8 mouse cellular contexts compared by ENCODE assay signal in the genomic region with DNA sequence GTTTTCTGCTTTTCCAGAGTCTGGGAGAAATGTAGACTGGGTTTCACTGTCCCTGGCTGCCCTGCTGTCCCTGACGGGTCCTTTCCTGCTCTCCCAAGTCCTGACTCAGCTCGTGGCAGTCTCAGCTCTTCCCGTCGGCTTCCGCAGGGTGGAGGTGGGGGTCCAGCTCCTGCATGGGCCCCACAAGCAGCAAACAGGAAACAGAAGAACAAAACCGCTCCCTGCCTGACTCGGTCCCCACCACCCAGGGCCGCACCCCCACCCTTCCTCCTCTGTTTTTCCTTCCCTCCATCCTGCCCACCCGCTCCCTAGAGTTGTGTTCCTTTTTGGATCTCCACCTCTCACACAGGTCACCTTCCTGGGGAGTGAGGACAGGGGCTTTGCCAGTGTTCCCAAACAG. TPM values are rescaled to one million over a fixed set of nuclear protein-coding genes. Genes with fewer than 3 reads are reported as not detected.
DNase-seq lines count a peak whose midpoint lies in the region; ATAC-seq lines count a peak whose summit lies in the region.

No protein-coding gene starts in this region.

- peak; percentile 40 for DNase-seq in gastrocnemius, postnatal 14 days
- no peak for DNase-seq in gastrocnemius, adult 18-20 months (ENCODE audit: low spot score)
- peak; percentile 63 to 77 for DNase-seq in heart, adult 9 months (ENCODE audit: low spot score in 2 of 2)
- DNase-seq in lung, postnatal 14 days, result peak; percentile 62
- DNase-seq in layer of hippocampus, postnatal 10 days (ENCODE audit: low spot score in 2 of 2), result no peak
- no peak for DNase-seq in cerebellum, postnatal 4 days (ENCODE audit: low spot score in 2 of 2)
- no peak for DNase-seq in left cerebral cortex, postnatal 4 days

- no peak for ATAC-seq in kidney, embryonic 14.5 days (ENCODE audit: low FRiP score, low TSS enrichment)

- peaks cover 71% of the 10 kb centered on the region for H3K4me1 ChIP-seq in kidney, embryonic 14.5 days (ENCODE audit: control insufficient read depth, insufficient read depth, low read length)

- H3K9ac ChIP-seq in kidney, embryonic 14.5 days (ENCODE audit: low read depth, low read length), result no peak overlapping the region

- 49% methylated on average over 9 of the region's 9 CpGs for WGBS in kidney, embryonic 14.5 days

- peak overlapping the region; percentile 91 for H3K27ac ChIP-seq in kidney, embryonic 14.5 days (ENCODE audit: low read depth, low read length)

- H3K9me3 ChIP-seq in kidney, embryonic 14.5 days (ENCODE audit: control insufficient read depth, low read length), result no peaks in the 10 kb centered on the region

- intact Hi-C loops in gastrocnemius, postnatal 14 days (cut with DNase I; ENCODE audit: low total_unique reads), result no loop called here
- intact Hi-C loops in left cerebral cortex, postnatal 4 days (cut with DNase I), result no loop called here

- no peak overlapping the region for H3K4me2 ChIP-seq in kidney, embryonic 14.5 days (replicated peaks; ENCODE audit: low read depth, low read length)

- 0 out of 2 replicates have a peak, but pooled peaks cover 3% of the 10 kb centered on the region for H3K36me3 ChIP-seq in kidney, embryonic 14.5 days (ENCODE audit: control insufficient read depth, insufficient read depth, low read length)

- H3K27me3 ChIP-seq in kidney, embryonic 14.5 days (ENCODE audit: control insufficient read depth, insufficient read depth, low read length), result no peaks in the 10 kb centered on the region; the same call in 1 of the 2 replicates

- H3K4me3 ChIP-seq in kidney, embryonic 14.5 days (ENCODE audit: low read length), result no peak overlapping the region

RNA-seq across cellular contexts. Expression of gene Arhgap23, which starts 23.5 kb away (rescaled TPM):
- total RNA-seq in gastrocnemius, postnatal 14 days (2021), result 10 to 100 TPM; 10.5 to 12.2 TPM
- total RNA-seq in gastrocnemius, adult 18-20 months (2021), result 1 to 10 TPM; 4.8 to 7.5 TPM
- 5.2 and 7.4 TPM in 2 replicates for polyA plus RNA-seq in kidney, embryonic 14.5 days (2014; fragmentation: Nextera tagmentation; extraction: Ambion mirVana)
- 10 to 100 TPM; 73.3 to 77.4 TPM for total RNA-seq in layer of hippocampus, postnatal 10 days (2021)
- 100 to 1,000 TPM; 107 to 111 TPM for total RNA-seq in left cerebral cortex, postnatal 4 days (2021)

Comparison
In these comparisons a context has a peak if more than half of its experiments do, and no peak if none do; other contexts are left out.
1. DNase-seq: peak in gastrocnemius, postnatal 14 days (single experiment), heart, adult 9 months (2 of 2) and lung, postnatal 14 days (single experiment); none in gastrocnemius, adult 18-20 months (single experiment), layer of hippocampus, postnatal 10 days (0 of 2), cerebellum, postnatal 4 days (0 of 2) and left cerebral cortex, postnatal 4 days (single experiment).
2. RNA of gene Arhgap23, which starts 23.5 kb away (total RNA-seq): 107 to 111 TPM in left cerebral cortex, postnatal 4 days and 73.3 to 77.4 TPM in layer of hippocampus, postnatal 10 days; 10.5 to 12.2 TPM in gastrocnemius, postnatal 14 days and 4.8 to 7.5 TPM in gastrocnemius, adult 18-20 months; every median in the first group is over 4 times any median in the second.